Mouse (Mus musculus) CD4-positive helper T cell, adult 2 months (primary cell): Measurements from ENCODE around the gene Frrs1.

Experiments used
- DNase-seq: peaks from one replicate; pipeline ENCODE4 v3.0.0-alpha.2; 2012; ENCODE audit warnings: low read depth, missing footprints, low spot score

Gene Frrs1

GRCm38 (mm10) chr3:116906596-116906995 is 47.3 kb downstream of the Frrs1 start:
- no peak for DNase-seq

GRCm38 (mm10) chr3:116914374-116914773 is 55.1 kb downstream of the Frrs1 start:
- no peak for DNase-seq

- DNase-seq: no peak
These were observed 55.7 kb downstream of the Frrs1 start for GRCm38 (mm10) chr3:116914931-116915330.

GRCm38 (mm10) chr3:116917016-116917415 is 57.8 kb downstream of the Frrs1 start:
- DNase-seq: no peak

- DNase-seq: no peak
These were observed 62.3 kb downstream of the Frrs1 start for GRCm38 (mm10) chr3:116921535-116921934.

GRCm38 (mm10) chr3:116923042-116923441 is 63.8 kb downstream of the Frrs1 start:
- DNase-seq: no peak

GRCm38 (mm10) chr3:116928994-116929393 is 69.7 kb downstream of the Frrs1 start:
- no peak for DNase-seq

- no peak for DNase-seq
These were observed 73.9 kb downstream of the Frrs1 start for GRCm38 (mm10) chr3:116933158-116933557.

GRCm38 (mm10) chr3:116936934-116937691 is 77.8 kb downstream of the Frrs1 start:
- no peak for DNase-seq

GRCm38 (mm10) chr3:116940804-116941558 is 81.7 kb downstream of the Frrs1 start:
- DNase-seq: no peak

- no peak for DNase-seq
These were observed 82.4 kb downstream of the Frrs1 start for GRCm38 (mm10) chr3:116941559-116942117.

- DNase-seq: no peak
These were observed 83.5 kb downstream of the Frrs1 start for GRCm38 (mm10) chr3:116942751-116943150.

GRCm38 (mm10) chr3:116943422-116943821 is 84.2 kb downstream of the Frrs1 start:
- no peak for DNase-seq

- DNase-seq: no peak
These were observed 87.2 kb downstream of the Frrs1 start for GRCm38 (mm10) chr3:116946476-116946875.

- no peak for DNase-seq
These were observed 91.4 kb downstream of the Frrs1 start for GRCm38 (mm10) chr3:116950665-116951115.

- no peak for DNase-seq
These were observed 92.2 kb downstream of the Frrs1 start for GRCm38 (mm10) chr3:116951489-116951888.

GRCm38 (mm10) chr3:116952242-116952899 is 93.1 kb downstream of the Frrs1 start:
- no peak for DNase-seq

- DNase-seq: no peak
These were observed 94.1 kb downstream of the Frrs1 start for GRCm38 (mm10) chr3:116953366-116953765.

- no peak for DNase-seq
These were observed 95.8 kb downstream of the Frrs1 start for GRCm38 (mm10) chr3:116955061-116955460.
